Mouse (Mus musculus) forebrain, embryonic 11.5 days (tissue): ENCODE measurements around the gene Sart3. TPM values are rescaled to one million over a fixed set of nuclear protein-coding genes. Genes with fewer than 3 reads are reported as not detected.

Experiments
- ATAC-seq: fragments of 200-750 bp; cut with Nextera tagmentation; replicated peaks from 2 replicates; pipeline ENCODE4 v1.8.0; 2017; ENCODE audit warnings: moderate TSS enrichment; ENCODE audit not compliant: low FRiP score
- DNase-seq: peaks from one replicate; pipeline ENCODE4 v3.0.0-alpha.2; 2017; ENCODE audit warnings: low spot score
- H3K27ac ChIP-seq: fragments of 300-500 bp; sonication (generic); 2 replicates; pipeline ENCODE4 v1.5.1; 2014; ENCODE audit warnings: low read depth, low read length
- H3K27me3 ChIP-seq: fragments of 300-500 bp; sonication (generic); 2 replicates; pipeline ENCODE4 v1.6.1; 2014; ENCODE audit warnings: mild to moderate bottlenecking, low read length, mixed read lengths; ENCODE audit not compliant: control insufficient read depth, insufficient read depth
- H3K36me3 ChIP-seq: fragments of 300-500 bp; sonication (generic); 2 replicates; pipeline ENCODE4 v1.6.1; 2014; ENCODE audit warnings: mild to moderate bottlenecking, low read length, moderate library complexity, mixed read lengths; ENCODE audit not compliant: control insufficient read depth, insufficient read depth
- H3K4me1 ChIP-seq: fragments of 300-500 bp; sonication (generic); replicated peaks from 2 replicates; pipeline ENCODE4 v1.6.1; 2014; ENCODE audit warnings: low read length, mixed read lengths; ENCODE audit not compliant: control insufficient read depth, insufficient read depth
- H3K4me2 ChIP-seq: fragments of 300-500 bp; sonication (generic); 2 replicates; pipeline ENCODE4 v1.6.1; 2014; ENCODE audit warnings: low read depth, mild to moderate bottlenecking, low read length, moderate library complexity, mixed read lengths; ENCODE audit not compliant: severe bottlenecking
- H3K4me3 ChIP-seq: fragments of 300-500 bp; sonication (generic); 2 replicates; pipeline ENCODE4 v1.5.1; 2014; ENCODE audit warnings: low read depth, low read length
- H3K9ac ChIP-seq: fragments of 300-500 bp; sonication (generic); 2 replicates; pipeline ENCODE4 v1.6.1; 2014; ENCODE audit warnings: low read length
- H3K9me3 ChIP-seq: fragments of 300-500 bp; sonication (generic); 2 replicates; pipeline ENCODE4 v1.6.1; 2016; ENCODE audit warnings: low read length, mixed read lengths; ENCODE audit not compliant: control insufficient read depth
- WGBS: fragments of 180-500 bp; shearing (Covaris S2); extraction: QIAGEN DNeasy Blood & Tissue Kit; methylation state at CpG from one replicate; pipeline ENCODE4 v1.1.7; 2014; 5-methylcytosine and 5-hydroxymethylcytosine counted together
- polyA plus RNA-seq: library from polyadenylated mRNA; unstranded; fragments of >200 nt; fragmentation: Nextera tagmentation; extraction: Ambion mirVana; gene quantifications from 2 replicates; pipeline ENCODE4 v1.2.1, GENCODE M21; 2014

The Sart3 gene
- polyA plus RNA-seq, 1 experiment from 2014 or later: 77.5 TPM

DNA sequence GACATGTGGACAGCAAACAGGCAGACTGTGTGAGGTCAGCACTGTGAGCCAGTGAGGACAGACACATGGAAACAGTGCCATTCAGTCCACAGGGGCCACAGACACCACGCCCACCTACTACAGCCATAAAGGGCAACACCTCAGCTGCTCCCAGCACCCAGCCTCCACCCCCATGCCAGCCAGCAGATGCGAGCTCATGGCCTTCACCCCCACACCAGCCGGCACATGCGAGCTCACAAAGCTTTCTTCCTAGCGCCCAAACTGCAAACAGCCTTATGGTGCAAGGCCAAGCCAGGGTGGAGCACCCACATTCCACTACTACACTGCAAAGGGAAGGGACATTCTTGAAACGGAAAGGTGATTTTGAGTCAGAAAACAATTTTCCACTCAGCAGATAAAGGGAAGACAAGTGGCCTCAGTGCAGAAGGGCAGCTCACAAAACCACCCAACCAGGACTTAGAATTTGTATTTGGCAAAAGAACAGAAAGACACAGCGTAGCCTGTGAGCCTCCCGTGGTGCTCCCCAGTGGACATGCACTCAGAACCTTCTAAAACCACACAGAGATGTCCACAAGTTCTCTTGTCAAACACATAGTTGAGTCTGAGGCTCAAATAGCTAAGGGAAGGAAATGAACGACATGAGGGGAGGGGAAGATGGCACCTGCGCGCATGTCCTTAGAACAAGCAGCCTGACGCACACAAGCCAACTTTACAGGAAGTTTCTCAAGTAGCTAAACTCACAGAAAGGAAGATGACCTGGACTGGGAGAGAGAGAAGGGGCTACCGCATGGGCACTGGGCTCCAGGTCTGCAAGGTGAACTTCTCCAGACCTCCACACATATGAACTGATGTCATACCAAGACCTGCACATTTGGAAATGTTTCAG lies 6.4 kb downstream of the Sart3 start:
- H3K4me3 ChIP-seq: no peak overlapping the region
- no peaks in the 10 kb centered on the region for H3K9me3 ChIP-seq
- H3K27me3 ChIP-seq: no peaks in the 10 kb centered on the region
- no peak overlapping the region for H3K9ac ChIP-seq
- peaks cover 15% of the 10 kb centered on the region for H3K36me3 ChIP-seq
- WGBS: 92% methylated on average over 13 of the region's 13 CpGs
- H3K4me1 ChIP-seq: peaks cover 8% of the 10 kb centered on the region; the same call in 1 of the 2 replicates
- ATAC-seq (no peak), DNase-seq (no peak)
- no peak overlapping the region for H3K27ac ChIP-seq
- H3K4me2 ChIP-seq: no peak overlapping the region

DNA sequence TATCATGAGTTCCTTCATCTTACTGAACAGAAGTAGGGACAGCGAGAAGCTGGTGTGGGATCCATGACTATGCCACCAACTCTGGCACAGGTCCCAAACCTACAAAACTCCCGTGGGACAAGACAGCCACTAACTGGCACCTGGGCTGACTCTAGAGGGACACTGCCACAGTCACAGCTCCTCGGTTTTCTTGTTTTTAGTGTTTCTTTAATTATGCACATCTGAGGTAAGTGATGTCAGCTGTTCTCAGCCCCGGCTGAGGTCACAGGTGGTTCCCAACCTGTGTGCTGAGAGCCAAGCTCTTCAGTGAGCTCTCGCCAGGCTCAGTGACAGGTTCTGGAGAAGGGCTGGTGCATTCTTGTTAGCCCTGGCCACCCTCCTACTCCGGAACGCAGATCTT lies 7.9 kb downstream of the Sart3 start:
- no peaks in the 10 kb centered on the region for H3K9me3 ChIP-seq
- no peak overlapping the region for H3K4me2 ChIP-seq
- 95% methylated on average over 7 of the region's 7 CpGs for WGBS
- no peaks in the 10 kb centered on the region; the same call in 1 of the 2 replicates for H3K4me1 ChIP-seq
- DNase-seq (no peak), ATAC-seq (no peak)
- no peak overlapping the region for H3K27ac ChIP-seq
- no peaks in the 10 kb centered on the region for H3K27me3 ChIP-seq
- H3K9ac ChIP-seq: no peak overlapping the region
- H3K36me3 ChIP-seq: peaks cover 20% of the 10 kb centered on the region
- H3K4me3 ChIP-seq: no peak overlapping the region

DNA sequence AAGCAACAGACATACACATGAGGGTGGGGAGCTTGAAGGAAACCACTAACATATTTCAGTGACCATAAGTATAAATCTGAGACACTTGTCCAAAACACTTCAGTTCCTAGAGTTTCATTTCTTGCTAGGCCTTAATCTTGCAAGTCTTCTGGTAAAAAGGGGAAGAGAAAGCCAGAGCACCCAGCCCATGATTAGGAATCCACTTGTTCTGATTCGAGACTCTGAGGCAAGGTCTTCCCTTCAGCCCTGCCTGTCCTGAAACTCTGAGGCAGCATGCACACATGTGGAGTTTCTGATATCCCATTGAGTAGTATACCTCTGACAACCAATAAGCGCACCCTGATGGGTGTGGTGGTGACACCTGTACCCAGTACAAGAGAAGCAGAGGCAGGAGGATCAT lies 10.7 kb downstream of the Sart3 start:
- Histone ChIP-seq H3K27me3 (no peaks in the 10 kb centered on the region), H3K9me3 (no peaks in the 10 kb centered on the region), H3K4me1 (no peaks in the 10 kb centered on the region; the same call in 1 of the 2 replicates), H3K4me2 (no peak overlapping the region), H3K9ac (no peak overlapping the region), H3K4me3 (no peak overlapping the region), H3K27ac (no peak overlapping the region), H3K36me3 (peaks cover 18% of the 10 kb centered on the region)
- ATAC-seq (no peak), DNase-seq (no peak)
- WGBS: 94% methylated on average over 2 of the region's 2 CpGs

DNA sequence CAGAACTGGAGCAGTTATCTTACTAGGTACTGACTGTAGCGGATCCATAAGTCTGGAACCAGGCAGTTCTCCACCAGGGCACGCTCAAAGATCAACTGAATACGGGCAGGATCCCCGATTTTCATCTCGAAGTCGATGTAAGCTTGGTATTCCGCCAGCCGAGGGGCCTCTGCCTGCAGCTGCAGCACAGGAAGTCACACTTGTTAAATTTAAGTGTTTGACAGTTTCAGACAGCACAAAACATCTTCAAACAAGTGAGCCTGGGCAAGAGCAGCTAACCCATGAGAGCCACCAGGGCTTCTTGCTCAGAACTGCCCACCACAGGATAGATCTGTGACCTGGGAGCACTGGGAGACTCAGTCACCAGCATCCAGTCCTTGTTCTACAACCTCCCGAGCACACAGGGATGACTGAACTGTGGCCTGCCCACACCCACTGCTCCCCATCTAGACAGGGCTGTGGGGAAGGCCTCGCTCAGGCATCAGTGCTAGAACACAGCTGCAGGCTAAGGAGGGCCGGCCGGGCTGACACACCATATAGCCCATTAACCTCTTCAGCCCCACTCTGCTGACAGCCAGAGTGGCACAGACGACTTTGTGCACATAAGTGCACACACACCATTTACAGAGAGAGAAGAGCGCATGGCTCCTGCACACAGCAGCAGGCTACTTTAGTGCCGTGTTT lies 16.8 kb downstream of the Sart3 start:
- Histone ChIP-seq H3K27me3 (no peaks in the 10 kb centered on the region), H3K4me2 (no peak overlapping the region), H3K4me1 (no peaks in the 10 kb centered on the region), H3K4me3 (no peak overlapping the region), H3K9ac (no peak overlapping the region), H3K9me3 (no peaks in the 10 kb centered on the region), H3K36me3 (peaks cover 33% of the 10 kb centered on the region), H3K27ac (no peak overlapping the region)
- DNase-seq (no peak), ATAC-seq (no peak)
- WGBS: 91% methylated on average over 15 of the region's 15 CpGs

DNA sequence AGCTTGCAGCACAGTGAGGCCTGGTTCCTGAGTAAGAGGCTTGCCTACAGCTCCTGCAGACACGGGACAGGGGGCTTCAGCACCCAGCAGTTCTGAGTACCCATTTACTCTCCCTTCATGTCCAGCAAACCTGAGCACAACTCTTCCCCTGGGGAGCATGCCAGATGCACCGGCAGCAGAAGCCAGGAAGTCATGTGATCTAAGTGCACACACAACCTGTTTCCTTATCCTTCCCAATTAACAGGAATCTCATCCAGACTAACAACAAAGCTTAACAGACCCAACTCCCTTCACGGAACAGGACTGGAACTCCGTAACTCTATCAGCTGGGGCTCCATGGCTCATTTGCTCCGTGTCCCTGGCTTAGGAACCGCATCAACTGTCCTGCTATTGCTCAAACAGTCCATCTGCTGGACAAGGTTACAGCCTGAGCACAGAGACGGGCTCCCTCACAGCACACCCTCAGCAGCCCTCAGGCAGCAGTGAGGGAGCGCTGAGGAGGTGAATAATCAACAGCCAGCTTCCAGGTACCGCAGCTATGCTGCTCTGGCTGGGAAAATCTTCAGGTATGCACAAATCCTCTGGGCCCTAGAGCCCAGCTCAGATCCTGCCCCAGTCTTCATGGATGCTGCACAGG lies 20.7 kb downstream of the Sart3 start:
- Histone ChIP-seq H3K4me1 (no peaks in the 10 kb centered on the region), H3K27ac (no peak overlapping the region), H3K9me3 (no peaks in the 10 kb centered on the region), H3K27me3 (no peaks in the 10 kb centered on the region), H3K36me3 (peaks cover 49% of the 10 kb centered on the region), H3K4me2 (no peak overlapping the region), H3K9ac (no peak overlapping the region), H3K4me3 (no peak overlapping the region)
- 89% methylated on average over 9 of the region's 9 CpGs for WGBS
- no peak for ATAC-seq
- DNase-seq: no peak

DNA sequence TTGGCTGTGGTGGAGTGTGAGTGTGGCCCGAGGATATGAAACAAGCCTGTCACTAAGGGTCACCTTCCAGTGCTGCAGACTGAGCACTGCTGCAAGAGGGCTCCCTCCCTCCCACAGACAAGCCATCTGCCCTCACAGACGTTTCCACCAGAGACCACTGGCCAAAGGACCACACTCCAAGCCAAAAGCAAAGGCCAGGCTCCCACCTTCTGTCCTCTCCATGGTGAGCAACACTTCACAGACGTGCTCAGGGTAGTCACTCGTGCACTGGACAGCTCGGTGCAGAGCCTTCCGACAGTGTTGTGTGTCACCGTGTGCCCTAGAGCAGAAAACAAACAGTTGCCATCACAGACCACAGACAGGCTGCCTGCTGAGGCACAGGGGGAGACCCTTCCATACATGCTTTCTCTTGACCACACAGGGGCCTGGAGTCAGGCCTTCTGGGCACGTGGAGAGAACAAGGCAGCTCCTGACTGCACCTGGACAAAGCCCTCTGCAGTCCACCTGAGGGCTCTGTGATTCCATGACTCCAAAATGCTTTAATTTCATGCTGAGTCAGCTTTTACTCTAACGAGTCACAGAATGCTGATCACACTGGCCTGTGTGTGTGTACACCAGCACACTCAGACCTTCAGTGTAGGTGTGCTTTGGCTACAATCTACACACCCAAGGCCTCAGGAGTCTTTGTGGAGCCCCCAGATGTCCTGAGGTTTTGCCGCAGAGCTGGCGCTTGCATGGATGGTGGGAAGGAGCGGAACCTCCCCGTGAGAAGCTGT lies 23.6 kb downstream of the Sart3 start:
- ATAC-seq: no peak
- Histone ChIP-seq H3K4me3 (no peak overlapping the region), H3K27ac (no peak overlapping the region), H3K9me3 (no peaks in the 10 kb centered on the region), H3K4me2 (no peak overlapping the region), H3K36me3 (peaks cover 61% of the 10 kb centered on the region), H3K4me1 (no peaks in the 10 kb centered on the region), H3K27me3 (no peaks in the 10 kb centered on the region), H3K9ac (no peak overlapping the region)
- no peak for DNase-seq
- 93% methylated on average over 13 of the region's 13 CpGs for WGBS

DNA sequence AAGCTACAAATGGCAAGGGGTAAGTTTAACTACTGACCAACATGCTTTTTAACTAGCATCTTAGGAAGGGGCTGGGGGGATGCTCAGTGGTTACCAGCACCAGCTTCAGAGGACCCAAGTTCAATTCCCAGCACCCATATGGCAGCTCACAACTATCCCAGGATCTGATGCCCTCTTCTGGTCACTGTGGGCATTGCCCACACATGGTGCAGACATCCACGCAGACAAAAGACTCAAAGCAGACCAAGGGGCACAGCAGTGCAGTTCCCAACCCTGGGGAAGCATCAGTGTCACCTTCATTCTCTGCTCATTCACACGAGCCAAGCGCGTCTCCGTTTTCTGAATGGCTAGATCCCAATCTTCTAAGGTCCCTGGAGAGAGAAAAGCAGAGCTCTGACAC lies 24.7 kb downstream of the Sart3 start:
- no peak for DNase-seq
- Histone ChIP-seq H3K4me3 (no peak overlapping the region), H3K9ac (no peak overlapping the region), H3K4me1 (no peaks in the 10 kb centered on the region), H3K27me3 (no peaks in the 10 kb centered on the region), H3K36me3 (peaks cover 63% of the 10 kb centered on the region), H3K9me3 (no peaks in the 10 kb centered on the region), H3K4me2 (no peak overlapping the region), H3K27ac (no peak overlapping the region)
- WGBS: 93% methylated on average over 5 of the region's 5 CpGs
- ATAC-seq: no peak

DNA sequence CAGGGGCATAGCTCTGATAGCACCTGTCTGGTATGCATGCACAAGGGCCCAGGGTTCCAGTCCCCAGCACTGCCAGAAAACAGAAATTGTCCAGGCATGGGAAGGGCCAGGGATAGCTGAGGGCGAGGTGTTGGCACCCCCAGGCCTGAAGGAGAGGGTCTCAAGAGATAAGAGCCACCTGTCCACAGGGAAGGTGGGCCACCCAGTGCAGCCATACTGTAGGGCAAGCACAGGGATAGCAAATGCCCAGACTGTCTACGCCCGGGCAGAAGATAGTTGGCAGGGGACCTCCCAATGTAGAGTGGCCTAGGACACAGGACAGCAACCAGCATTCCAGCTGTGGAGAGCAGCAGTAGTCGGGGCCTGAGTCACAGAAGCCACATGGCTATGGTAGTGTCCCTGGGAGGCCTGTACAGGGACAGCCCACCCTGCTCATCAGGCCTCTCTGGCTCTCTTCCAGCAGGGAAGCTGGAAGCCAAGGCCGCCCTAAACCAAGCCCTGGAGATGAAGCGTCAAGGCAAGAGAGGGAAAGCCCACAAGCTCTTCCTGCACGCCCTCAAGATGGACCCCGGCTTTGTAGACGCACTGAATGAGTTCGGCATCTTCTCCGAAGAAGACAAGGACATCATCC lies 34.6 kb downstream of the Sart3 start:
- no peak overlapping the region for H3K4me3 ChIP-seq
- DNase-seq (no peak), ATAC-seq (no peak)
- WGBS: 94% methylated on average over 11 of the region's 11 CpGs
- no peaks in the 10 kb centered on the region for H3K9me3 ChIP-seq
- H3K9ac ChIP-seq: no peak overlapping the region
- no peak overlapping the region for H3K4me2 ChIP-seq
- H3K36me3 ChIP-seq: peaks cover 4% of the 10 kb centered on the region; the same call in 1 of the 2 replicates
- no peak overlapping the region for H3K27ac ChIP-seq
- H3K27me3 ChIP-seq: no peaks in the 10 kb centered on the region
- H3K4me1 ChIP-seq: peaks cover 7% of the 10 kb centered on the region
